Mouse (Mus musculus): Measurements from ENCODE around the gene Gm38392. TPM values are rescaled to one million over a fixed set of nuclear protein-coding genes. Genes with fewer than 3 reads are reported as not detected.

Gene Gm38392
- total RNA-seq, 2 experiments from 2014 or later, result 0.80 to 0.89 TPM

- peak; percentile 64 for DNase-seq
- intact Hi-C loops (cut with DNase I), result no loop called here
Observed at GRCm38 (mm10) chr3:88237556-88238194, 49.3 kb downstream of the Gm38392 start.

GRCm38 (mm10) chr3:88237161-88237555 is 49.9 kb downstream of the Gm38392 start:
- peak; percentile 6 for DNase-seq
- intact Hi-C loops (cut with DNase I), result no loop called here

- intact Hi-C loops (cut with DNase I), result no loop called here
- no peak for DNase-seq
Observed at GRCm38 (mm10) chr3:88235616-88236015, 51.4 kb downstream of the Gm38392 start.

- intact Hi-C loops (cut with DNase I), result no loop called here
- DNase-seq, result no peak
Observed at GRCm38 (mm10) chr3:88235216-88235615, 51.8 kb downstream of the Gm38392 start.

- DNase-seq, result no peak
- intact Hi-C loops (cut with DNase I), result no loop called here
Observed at GRCm38 (mm10) chr3:88234041-88234440, 53.0 kb downstream of the Gm38392 start.

GRCm38 (mm10) chr3:88232851-88233649 is 54.0 kb downstream of the Gm38392 start:
- no peak for DNase-seq
- intact Hi-C loops (cut with DNase I), result no loop called here

GRCm38 (mm10) chr3:88232301-88232702 is 54.7 kb downstream of the Gm38392 start:
- intact Hi-C loops (cut with DNase I), result no loop called here

GRCm38 (mm10) chr3:88231061-88231641 is 55.9 kb downstream of the Gm38392 start:
- peak; percentile 73 for DNase-seq

More at GRCm38 (mm10) chr3:88232301-88232702, 54.7 kb downstream of the Gm38392 start:
- DNase-seq, result peak; percentile 87

GRCm38 (mm10) chr3:88230262-88231047 is 56.6 kb downstream of the Gm38392 start:
- DNase-seq, result no peak
- intact Hi-C loops (cut with DNase I), result no loop called here

More at GRCm38 (mm10) chr3:88231061-88231641, 55.9 kb downstream of the Gm38392 start:
- intact Hi-C loops (cut with DNase I), result no loop called here

GRCm38 (mm10) chr3:88229526-88229925 is 57.5 kb downstream of the Gm38392 start:
- intact Hi-C loops (cut with DNase I), result no loop called here
- no peak for DNase-seq

- intact Hi-C loops (cut with DNase I), result no loop called here
- DNase-seq, result no peak
Observed at GRCm38 (mm10) chr3:88228906-88229305, 58.1 kb downstream of the Gm38392 start.

GRCm38 (mm10) chr3:88227976-88228375 is 59.0 kb downstream of the Gm38392 start:
- DNase-seq, result peak; percentile 81
- intact Hi-C loops (cut with DNase I), result no loop called here

- DNase-seq, result no peak
Observed at GRCm38 (mm10) chr3:88227260-88227659, 59.8 kb downstream of the Gm38392 start.

GRCm38 (mm10) chr3:88226101-88226845 is 60.7 kb downstream of the Gm38392 start:
- peak; percentile 95 for DNase-seq
- intact Hi-C loops (cut with DNase I), result no loop called here

More at GRCm38 (mm10) chr3:88227260-88227659, 59.8 kb downstream of the Gm38392 start:
- intact Hi-C loops (cut with DNase I), result no loop called here

GRCm38 (mm10) chr3:88224929-88225328 is 62.1 kb downstream of the Gm38392 start:
- intact Hi-C loops (cut with DNase I), result no loop called here

GRCm38 (mm10) chr3:88222446-88222845 is 64.6 kb downstream of the Gm38392 start:
- peak; percentile 88 for DNase-seq
- intact Hi-C loops (cut with DNase I), result no loop called here

More at GRCm38 (mm10) chr3:88224929-88225328, 62.1 kb downstream of the Gm38392 start:
- no peak for DNase-seq

GRCm38 (mm10) chr3:88221519-88222390 is 65.3 kb downstream of the Gm38392 start:
- intact Hi-C loops (cut with DNase I), result no loop called here
- peak; percentile 86 for DNase-seq

GRCm38 (mm10) chr3:88220842-88221241 is 66.2 kb downstream of the Gm38392 start:
- intact Hi-C loops (cut with DNase I), result no loop called here
- DNase-seq, result no peak

- intact Hi-C loops (cut with DNase I), result no loop called here
Observed at GRCm38 (mm10) chr3:88219940-88220339, 67.1 kb downstream of the Gm38392 start.

More at GRCm38 (mm10) chr3:88219940-88220339, 67.1 kb downstream of the Gm38392 start:
- no peak for DNase-seq
